Mouse (Mus musculus) thymus, adult 2 months (tissue): ENCODE data around the gene Zfyve19.

Experiments used
- CTCF ChIP-seq: fragments of 200-500 bp; IDR thresholded peaks from 2 replicates; pipeline ENCODE4 v1.5.1; 2012; ENCODE audit warnings: mild to moderate bottlenecking, control low read depth, low read length, moderate library complexity, borderline replicate concordance; ENCODE audit not compliant: control insufficient read depth, poor library complexity, insufficient read depth; ENCODE audit errors: extremely low read depth
- POLR2A ChIP-seq: fragments of 200-500 bp; IDR thresholded peaks from 2 replicates; pipeline ENCODE4 v1.6.1; 2012; ENCODE audit warnings: mild to moderate bottlenecking, low read length, control low read depth, moderate library complexity; ENCODE audit not compliant: control insufficient read depth, poor library complexity, insufficient read depth; ENCODE audit errors: extremely low read depth

GRCm38 (mm10) chr2:119240819-119241186 lies 32.4 kb downstream of the Zfyve19 start:
- TF ChIP-seq CTCF (no peak), POLR2A (no peak)
